Mouse (Mus musculus): ENCODE measurements around the gene Prkg1. TPM values are rescaled to one million over a fixed set of nuclear protein-coding genes. Genes with fewer than 3 reads are reported as not detected.
A peak's percentile ranks its signal among the peaks of the same experiment; 100 is the strongest.

The Prkg1 gene
- total and polyA plus RNA-seq, 3 experiments: 0.95 to 7.2 (median 7.0) TPM

DNA sequence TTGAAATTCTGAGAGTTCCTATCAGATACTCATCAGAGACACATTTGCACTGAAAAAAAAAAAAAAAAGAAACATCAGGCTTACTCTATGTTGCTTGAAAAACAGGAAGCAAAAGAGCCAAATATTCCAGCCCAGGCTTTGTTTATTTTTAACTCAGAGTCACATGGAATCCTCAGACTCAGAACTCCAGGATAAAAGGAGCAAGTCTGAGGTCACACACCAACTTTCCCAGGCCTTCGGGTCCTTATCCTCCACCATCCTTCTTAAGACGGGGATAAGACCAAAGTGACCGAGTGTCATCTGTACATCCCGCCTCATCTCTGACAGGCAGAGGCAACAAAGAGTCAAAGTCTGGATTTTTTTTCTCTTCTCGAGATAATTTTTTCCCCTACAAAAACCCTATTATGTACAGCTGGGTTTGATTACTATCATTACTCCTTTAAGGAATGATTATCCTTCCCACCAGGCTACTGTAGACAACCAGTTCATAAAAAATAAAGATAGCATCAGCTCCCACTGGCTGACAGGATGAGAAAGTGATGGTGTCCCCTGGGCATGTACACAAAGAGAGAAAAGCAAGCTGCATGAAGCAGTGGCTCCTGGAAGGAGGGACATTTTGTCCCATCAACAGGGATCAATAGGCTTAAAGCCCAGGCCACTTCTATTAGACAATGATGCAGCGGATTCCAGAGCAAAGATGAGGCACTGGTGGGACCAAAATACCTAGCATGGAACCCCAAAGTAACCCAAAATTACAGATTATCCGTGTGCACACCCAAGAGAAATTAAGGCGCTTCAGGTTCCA, 21.4 kb downstream of the Prkg1 start:
- DNase-seq: no peak

DNA sequence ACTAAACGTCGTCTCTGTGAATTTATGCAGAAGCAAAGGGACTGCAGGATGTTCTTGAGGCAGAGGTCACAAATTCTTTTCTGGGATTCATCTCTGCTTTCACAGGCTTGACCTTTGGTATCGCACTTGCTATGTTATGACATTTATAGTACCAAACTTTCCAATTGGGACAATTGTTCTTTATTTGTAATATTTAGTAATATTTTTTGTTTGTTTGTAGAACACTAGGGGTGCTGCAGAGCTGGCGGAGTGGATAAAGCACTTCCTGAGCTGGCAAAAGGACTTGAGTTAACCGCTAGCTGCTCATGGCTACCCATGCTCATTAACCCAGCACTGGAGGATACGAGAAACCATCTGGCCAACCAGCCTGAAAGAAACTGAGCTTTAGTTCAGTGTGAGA, 49.9 kb downstream of the Prkg1 start:
- no peak for DNase-seq

DNA sequence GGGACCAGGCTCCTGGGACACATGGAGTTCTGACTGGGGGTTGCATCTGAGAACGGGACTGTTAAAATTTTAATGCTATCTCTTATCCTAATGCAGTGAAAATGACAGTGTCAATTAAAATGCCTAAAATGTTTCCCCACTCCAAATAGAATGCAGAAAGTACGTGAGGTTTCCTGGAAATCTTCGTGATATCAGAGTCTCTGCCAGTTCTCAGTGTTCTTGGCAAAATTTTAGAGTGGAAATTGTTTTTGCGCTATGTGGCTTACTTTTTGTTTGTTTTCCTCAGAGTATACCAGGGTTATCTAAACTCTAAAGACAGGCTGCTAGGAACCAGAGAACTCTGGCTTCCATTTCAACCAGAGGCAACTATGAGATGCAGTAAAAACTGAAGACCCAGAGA, 50.4 kb downstream of the Prkg1 start:
- DNase-seq: no peak

DNA sequence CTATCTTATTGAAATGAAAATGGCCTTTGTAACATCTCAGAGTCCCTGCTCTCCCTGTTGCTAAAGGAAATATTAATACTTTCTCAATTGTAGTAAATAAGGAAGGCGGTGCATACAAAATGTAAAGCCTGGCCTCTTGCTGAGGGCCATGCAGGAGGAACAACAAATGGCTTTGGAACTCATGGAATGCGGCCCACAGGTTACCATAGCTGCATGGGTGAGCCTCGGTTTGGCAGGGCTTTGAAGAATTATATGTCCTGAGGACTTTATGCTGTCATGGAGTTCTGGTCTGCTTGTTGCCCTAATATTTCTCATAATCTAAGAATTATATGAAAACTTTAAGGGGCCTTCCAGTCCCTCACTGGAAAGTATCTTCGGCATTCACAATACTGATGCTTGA, 51.5 kb downstream of the Prkg1 start:
- DNase-seq: no peak

DNA sequence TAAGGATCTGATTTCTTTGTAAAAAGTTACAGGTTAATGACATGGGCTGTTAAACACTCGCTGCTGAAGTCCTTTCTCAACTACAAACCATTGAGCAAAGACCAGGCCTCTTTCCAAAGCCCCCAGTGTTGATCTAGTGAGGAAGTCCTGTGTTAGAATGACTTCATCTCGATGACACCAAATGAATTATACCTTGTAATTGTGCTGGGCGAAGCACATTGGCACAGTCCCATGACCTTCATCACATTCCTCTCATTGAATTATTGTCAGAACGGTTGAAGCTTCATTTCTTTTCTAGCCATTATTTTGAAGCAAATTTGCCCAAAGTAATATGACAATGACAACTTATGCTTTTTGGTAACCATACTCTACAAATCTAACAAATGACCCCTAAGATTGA, 54.5 kb downstream of the Prkg1 start:
- DNase-seq: peak; percentile 73

DNA sequence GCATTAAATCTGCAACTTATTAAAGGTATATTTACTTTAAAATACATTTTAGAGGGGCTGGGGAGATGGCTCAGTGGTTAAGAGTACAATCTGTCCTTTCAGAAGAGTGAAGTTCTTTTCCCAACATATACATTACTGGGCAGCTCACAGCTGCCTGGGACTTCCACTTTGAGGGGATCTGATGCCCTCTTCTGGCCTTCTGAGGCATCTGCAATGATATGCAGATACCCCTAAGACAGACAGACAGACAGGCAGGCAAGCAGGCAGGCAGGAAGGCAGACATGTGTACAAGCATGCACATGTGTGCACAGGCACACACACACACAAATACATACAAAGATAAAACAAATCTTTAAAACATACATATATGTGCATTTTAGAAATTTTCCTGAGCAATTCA, 60.8 kb downstream of the Prkg1 start:
- no peak for DNase-seq

DNA sequence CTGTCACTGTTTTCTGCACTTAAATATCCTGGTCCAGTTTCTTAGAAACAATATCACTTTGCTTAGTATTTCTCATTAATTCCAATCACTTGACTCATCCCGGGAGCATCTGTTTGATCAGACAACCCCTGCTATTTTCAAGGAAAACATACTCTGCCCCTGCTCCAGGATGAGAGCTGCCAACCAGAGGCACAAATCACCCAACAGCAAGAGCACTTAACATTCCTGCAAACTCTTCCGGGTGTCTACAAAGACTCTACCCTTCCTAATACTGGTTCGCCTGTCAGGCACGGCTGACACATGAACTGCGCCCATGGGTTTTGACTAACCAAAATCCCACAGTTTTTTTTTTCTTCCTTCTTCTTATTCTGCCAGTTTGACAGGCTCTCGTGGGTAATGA, 65.9 kb downstream of the Prkg1 start:
- DNase-seq: peak; percentile 66

DNA sequence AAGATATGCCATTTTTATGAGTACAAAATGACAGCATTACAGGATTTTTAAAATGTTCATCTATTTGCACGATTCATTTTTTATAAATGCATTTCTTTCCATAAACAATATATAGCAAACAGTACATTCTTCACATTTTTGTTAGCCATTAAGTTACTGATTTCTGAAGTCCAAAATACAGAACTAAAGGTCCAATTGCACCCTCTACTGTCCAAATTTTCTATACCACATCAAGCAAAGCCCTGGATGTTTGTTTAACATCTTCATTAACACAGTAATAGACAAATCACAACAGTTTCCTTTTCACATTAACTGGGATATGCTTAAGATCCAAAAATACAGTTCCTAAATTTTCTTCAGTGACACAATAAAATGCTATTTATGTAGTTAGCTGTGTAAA, 84.0 kb downstream of the Prkg1 start:
- no peak for DNase-seq

DNA sequence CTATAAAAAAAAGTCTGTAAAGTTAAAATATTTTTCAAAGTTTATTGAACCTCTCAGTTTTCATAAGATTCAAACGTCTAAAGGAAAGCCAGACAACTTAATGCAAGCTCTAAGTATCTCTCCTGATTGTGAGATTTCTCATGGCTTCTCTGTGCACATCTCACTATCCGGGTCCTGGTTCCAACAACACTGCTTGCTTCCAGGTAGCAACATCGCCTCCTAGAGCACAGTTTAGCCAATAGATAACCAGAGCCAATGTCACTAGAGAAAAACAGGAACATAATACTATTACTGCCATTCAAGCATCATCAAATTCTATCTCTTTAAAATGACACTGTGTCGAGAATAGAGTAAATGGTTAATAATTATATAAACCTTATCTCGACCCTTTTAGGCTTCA, 86.5 kb downstream of the Prkg1 start:
- peak; percentile 8 for DNase-seq

DNA sequence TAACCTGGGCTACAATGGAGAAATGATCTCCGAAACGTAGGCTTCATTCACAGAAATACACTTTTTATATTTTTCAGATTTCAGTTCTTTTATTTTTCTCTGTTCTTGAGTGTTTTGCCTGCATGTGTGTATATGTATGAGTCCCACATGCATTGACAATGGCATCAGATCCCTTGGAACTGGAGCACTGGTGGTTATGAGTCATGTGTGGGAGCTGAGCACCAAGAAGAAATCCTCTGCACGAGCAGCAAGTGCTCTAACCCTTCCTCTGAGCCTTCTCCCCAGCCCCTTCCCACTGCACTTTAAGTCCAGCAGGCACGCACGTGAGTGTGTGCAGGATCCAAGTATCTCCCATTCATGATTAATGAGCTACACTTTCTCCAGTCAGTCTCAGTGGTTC, 93.1 kb downstream of the Prkg1 start:
- no peak for DNase-seq

DNA sequence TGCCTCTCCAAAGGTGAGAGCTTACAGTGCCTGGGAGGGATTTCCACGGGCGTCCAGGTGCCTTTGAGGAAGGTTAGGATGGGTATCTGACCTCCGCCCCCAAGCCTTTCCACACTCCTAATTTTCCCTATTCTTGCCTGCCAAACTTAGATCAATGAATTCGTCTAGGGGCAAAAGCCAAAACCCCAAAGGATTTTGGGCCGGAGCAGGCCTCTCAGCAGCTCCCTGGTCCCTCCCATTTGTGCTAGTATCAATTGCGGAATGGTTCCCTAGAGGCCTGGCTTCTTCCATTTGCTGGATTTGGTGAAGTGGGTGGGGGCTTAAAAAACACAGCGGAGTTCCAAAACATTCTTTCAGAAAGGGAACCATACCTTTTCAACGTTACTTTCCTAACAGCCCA, 99.8 kb downstream of the Prkg1 start:
- DNase-seq: no peak

DNA sequence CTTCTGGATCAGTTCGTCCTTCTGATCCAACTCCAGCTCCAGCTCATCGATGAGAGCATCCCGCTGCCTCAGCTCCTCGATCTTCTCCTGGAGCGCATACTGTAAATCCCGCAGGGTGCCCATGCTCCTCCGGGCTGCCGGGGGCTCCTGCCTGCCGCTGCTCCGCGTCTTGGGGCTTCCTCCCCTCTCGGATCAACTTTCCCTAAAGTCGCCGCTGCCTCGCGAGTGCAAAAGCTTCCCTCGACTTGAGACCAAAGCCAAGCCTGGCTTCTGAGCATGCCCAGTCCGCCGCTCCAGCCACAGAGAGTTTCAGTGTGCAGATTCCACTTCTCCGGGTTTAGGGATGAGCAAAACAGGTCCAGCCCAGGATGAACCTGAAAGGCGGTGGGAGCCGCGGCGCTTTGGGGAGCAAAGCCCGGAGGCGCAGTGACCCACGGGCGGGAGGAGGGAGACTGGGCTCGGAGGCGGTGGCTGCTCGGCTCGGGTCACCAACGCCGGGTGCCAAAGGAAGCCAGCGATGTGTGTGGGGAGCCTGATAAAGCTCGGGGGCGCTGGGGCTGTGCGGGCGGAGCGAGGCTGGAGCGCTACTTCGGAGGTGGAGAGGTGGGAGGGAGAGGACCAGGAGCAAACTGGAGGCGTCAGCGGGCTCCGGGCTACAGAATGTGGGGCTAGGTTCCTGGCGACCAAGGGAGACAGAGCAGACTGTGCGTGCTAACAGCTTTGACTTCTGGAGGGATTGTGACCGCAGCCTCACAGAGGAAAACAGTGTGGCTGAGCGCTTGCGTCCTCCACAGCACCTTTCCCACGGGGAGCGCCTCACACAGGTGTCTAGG, 100.5 kb downstream of the Prkg1 start:
- peak; percentile 65 for DNase-seq

DNA sequence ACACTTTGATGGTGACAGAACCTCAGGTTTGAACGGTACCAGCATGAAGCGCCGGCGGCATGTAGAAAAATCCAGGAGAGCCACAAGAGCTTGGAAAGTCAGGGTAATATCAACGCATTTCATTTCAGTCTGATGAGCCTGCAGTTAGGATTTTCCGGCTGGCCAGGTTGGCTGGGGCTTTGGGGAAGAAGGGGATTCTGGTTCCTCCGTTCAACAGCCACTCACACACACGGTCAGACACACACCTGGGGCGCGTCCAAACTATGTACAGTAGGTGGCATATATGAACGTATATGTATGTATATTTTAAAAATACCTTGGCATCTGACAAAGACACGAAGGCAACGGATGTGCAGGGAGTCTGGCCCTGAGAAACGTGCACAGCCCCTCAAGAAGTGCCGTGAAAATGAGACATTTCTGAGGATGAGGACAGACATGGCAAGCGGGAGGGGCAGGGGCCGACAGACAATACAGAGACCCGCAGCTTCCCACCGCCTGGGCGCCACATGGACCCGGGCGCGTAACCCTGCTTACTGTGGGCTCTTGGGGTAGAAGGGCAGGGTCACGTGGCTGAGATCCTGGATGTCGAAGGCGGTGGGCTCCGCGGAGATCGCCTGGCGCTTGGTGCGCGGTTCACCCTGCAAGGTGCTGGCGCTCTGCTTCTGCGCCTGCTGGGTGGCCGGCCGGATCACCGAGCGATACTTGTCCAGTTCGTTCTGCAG, 101.2 kb downstream of the Prkg1 start:
- no peak for DNase-seq

DNA sequence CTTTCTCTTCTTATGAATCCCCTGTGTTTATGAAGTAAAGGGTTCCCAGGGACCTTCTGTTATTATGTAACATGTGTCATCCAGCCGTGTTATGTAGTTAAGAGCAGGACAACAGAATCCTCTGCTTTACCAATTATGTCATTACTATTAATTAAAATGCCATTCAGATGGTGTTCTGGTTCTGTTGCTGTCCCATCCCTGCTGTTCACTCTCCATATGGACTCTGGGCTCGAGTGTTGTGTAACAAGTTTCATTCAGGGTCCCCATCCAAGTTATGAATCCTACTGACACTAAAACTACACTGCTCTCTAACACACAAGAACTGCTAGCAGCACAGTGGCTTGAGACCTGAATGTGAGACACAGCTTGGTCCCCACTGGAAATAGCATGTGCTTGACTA, 102.0 kb downstream of the Prkg1 start:
- no peak for DNase-seq

DNA sequence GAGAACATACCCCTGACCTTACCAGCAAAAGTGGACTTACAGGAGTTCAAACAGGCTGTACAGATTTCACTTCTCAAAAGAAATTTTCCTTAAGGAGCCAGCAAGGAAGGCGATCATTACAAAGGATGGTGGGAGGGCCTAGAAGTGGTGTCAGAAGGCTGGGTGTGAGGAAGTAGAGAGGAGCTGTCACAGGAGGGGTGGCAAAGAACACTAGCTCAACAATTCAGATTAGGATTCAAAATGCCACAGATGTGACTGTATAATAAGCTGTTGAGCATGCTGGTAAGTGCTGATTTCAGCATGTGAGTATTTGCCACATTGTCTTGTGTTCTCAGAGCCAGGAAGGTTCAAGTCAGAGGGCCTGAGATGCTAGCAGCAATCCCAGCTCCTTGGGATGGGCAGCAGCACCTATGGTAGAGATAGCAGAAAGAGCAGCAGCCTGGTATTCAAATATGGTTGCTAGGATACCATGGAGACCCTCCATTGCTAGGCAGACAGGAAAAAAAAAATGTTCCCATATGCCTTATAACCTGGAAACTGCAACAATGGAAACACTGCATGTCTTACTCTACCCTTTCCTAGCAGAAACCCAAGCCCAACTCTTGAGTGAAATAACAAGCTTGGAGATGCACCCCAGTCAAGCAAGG, 106.0 kb downstream of the Prkg1 start:
- no peak for DNase-seq

DNA sequence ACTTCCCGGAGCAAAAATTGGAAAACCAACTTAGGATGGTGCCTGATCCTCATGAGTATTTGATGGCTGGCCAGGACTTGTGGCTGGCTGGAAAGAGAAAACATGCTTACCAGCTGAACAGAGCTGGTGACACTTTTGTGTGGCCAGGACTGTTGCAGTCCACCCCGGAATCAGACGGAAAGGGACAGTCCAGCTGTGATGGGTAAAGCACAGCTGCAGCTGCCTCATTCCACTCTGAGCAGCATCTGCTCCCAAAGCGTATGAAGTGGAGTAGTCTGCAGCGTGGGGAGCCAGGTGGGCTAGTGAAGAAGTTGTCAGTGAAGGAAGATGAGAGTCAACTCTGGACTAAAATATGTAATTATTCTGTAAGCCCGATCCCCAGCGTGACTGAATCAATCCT, 108.6 kb downstream of the Prkg1 start:
- no peak for DNase-seq

DNA sequence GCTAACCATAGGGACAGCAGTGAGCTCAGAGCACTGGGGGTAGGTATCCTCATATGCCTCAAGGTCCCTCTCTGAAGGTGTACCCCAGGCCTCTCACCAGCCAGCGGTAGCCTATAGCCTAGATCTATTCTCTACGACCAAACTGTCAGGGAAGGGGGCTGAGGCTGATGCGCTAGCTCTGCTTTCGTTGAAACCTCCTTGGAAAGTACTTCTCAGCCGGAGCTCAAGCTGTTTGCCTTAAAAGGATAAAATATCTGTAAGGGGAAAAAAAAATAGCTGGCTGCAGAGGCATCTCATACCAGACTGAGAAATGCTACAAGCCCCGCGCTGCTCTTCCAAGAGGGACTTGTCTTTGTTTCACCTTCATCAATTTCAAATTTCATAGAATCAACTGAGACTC, 109.0 kb downstream of the Prkg1 start:
- no peak for DNase-seq

DNA sequence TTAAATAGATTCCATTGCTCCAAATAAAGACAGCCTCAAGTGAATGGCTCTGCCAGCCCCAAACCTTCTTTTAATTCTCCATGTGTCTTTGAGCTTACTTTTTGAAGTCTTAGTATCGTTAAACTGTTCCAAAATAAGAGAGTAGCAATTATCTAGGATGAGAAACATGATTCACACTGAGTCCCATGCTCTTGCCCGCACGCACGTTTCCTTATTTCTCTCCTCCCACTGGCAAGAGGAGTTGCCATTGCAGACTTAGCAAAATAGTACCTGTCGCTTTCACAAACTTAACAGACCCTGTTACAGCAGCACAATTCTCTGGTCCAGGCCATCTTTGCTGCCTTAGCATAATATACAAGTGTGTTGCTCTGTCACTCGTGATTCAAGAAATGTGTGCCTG, 110.8 kb downstream of the Prkg1 start:
- no peak for DNase-seq

DNA sequence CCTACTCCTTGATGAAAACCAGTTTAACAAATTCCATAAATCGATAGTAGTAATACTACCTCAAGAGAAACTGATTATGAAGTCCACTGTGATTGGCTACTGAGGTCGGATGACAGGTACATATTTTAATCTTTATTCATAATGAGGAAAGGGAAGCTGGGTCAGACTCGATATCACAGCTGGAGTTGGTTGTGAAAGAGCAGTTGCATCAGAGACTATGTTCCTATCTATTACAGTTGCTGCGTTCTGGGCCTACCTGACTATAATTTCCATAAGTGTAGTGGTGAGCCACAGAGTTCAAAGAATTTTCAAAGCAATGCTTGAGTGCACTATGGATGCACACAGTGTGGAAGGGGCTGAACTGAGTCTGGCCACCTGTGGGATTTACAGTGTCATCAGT, 114.4 kb downstream of the Prkg1 start:
- DNase-seq: no peak

DNA sequence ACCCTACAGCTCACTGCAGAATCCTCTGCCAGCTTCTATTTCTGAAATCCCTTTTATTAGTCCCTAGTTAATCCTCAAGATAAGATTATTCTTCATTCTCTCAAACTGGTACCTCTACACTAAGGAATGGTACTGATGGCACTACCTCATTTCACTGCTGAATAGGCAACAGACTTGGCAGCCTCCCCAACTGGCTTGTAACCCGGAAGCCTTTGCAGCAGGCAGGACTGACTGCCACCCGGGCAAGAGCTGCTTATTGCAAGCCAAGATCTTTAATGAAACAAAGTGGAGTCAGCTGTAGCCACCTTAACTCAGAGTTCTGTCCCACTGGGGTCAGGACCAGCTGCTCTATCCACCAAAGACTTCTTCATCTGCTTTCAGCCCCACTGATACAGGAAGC, 117.3 kb downstream of the Prkg1 start:
- no peak for DNase-seq

DNA sequence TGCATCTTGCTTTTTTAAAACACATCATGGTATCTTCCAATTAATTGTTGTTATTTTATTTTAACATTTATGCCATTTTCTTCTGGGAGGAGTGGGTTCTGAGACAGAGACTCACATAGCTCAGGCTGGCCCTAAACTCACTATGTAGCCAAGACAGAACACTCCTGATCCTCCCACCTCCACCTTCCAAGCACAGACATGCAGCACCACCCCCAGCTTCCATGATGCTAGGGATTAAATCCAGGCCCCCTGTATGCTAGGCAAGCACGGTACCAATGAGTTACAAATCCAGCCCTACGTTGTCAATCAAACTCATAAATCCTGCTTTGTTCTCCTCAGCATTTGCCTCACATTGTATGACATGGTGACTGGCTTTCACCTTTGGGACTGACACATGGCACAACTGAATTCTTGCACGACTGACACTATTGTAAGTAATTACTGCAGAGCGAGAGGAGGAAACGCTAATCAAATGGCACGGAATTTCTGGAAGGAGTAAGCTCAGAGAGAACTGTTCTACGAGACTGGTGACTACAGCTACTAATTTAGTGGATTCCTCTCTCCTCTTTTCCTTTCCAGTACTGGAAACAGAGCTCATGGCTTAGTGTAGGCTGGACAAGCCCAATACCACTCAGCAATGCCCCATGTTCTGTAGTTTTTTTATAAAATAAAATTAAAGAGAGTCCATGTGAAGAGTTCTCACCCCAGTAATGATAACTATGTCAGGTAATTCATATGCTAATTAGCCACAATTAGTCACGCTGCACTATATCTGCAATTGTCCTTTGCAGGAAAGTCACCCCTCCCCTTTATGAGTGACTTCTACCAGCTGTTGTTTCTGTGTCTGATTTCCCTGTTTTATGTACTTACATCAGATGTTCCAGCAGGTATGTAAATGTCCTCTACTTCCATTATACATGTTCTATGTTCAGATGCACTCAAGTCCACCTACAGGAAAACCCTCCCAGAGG, 133.6 kb downstream of the Prkg1 start:
- no peak for DNase-seq
